Mouse (Mus musculus): ENCODE results near the gene Myo1h. TPM values are rescaled to one million over a fixed set of nuclear protein-coding genes. Genes with fewer than 3 reads are reported as not detected.
A peak's percentile ranks its signal among the peaks of the same experiment; 100 is the strongest.

The Myo1h gene
- polyA plus RNA-seq, 1 experiment from 2014 or later = 0.45 TPM

DNA sequence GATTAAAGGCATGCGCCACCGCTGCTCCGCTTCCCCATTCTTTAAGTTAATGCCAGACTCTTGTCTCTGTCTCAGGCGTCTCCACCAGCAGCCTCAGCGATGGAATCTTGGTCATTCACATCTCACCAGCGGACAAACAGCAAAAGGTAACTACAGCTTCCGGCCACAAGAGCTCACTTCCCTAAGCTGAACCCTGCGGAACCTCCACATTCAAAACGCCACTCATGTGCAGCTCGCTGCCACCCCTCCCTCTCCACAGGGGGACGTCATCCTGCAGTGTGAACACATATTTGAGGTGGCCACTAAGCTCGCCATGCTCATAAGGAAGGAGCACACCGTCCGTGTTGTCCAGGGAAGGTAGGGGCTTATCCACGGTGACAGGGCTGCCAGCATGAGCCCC lies 72.0 kb downstream of the Myo1h start:
- ATAC-seq (replicated peaks; ENCODE audit: low FRiP score) (no peak), DNase-seq (ENCODE audit: low spot score) (no peak)
- no peak overlapping the region for H3K4me2 ChIP-seq
- no peak overlapping the region for H3K9ac ChIP-seq (ENCODE audit: low read depth, low read length)
- H3K36me3 ChIP-seq (ENCODE audit: control insufficient read depth, insufficient read depth, low read length) = peaks cover 21% of the 10 kb centered on the region
- peaks cover 10% of the 10 kb centered on the region for H3K4me1 ChIP-seq (replicated peaks; ENCODE audit: control insufficient read depth, insufficient read depth, low read length)
- H3K27ac ChIP-seq (ENCODE audit: low read depth, low read length) = no peak overlapping the region
- H3K9me3 ChIP-seq (ENCODE audit: control insufficient read depth, low read length) = no peaks in the 10 kb centered on the region
- no peaks in the 10 kb centered on the region for H3K27me3 ChIP-seq (replicated peaks; ENCODE audit: control insufficient read depth, insufficient read depth, low read length)
- H3K4me3 ChIP-seq (ENCODE audit: low read depth, low read length) = no peak overlapping the region
- 78% methylated on average over 15 of the region's 15 CpGs for WGBS

DNA sequence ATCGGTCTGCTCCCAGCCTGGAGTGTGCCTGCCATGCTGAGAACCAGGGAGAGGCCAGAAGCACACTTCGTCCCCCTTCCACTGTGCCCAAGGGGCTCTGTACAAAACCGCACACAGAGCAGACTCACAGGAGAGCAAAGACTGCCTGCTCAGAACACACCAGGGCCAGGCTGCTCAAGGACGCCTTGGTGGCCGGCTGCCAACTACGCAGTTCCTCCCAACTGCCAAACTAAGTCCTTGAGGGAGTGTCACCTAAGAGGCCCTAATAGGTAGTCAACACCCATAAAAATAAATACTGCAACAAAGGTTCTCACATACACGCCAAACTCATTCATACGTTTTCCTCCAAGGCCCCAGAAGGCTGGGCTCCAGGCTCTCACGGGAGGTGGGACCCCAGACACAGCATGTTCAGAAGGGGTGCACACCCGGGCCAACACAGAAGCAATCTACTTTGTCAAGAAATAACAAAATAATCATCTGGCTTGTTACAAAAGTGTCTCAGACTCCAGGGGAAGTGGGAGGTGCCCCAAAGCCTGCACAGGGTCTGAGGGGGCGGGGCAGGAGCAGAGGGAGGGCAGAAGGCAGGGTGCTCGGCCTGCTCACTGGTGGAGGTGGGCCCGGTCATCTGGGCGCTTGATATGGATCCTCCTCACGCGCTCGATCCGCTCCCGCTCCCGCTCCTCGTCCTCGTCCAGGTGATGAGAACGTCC lies 76.2 kb downstream of the Myo1h start:
- Histone ChIP-seq H3K4me2 (no peak overlapping the region), H3K36me3 (ENCODE audit: control insufficient read depth, insufficient read depth, low read length) (peaks cover 51% of the 10 kb centered on the region), H3K9me3 (ENCODE audit: control insufficient read depth, low read length) (no peaks in the 10 kb centered on the region), H3K4me1 (replicated peaks; ENCODE audit: control insufficient read depth, insufficient read depth, low read length) (peaks cover 9% of the 10 kb centered on the region), H3K27ac (ENCODE audit: low read depth, low read length) (no peak overlapping the region), H3K27me3 (replicated peaks; ENCODE audit: control insufficient read depth, insufficient read depth, low read length) (no peaks in the 10 kb centered on the region), H3K9ac (ENCODE audit: low read depth, low read length) (no peak overlapping the region), H3K4me3 (ENCODE audit: low read depth, low read length) (no peak overlapping the region)
- 90% methylated on average over 23 of the region's 23 CpGs for WGBS
- ATAC-seq (replicated peaks; ENCODE audit: low FRiP score) (no peak), DNase-seq (ENCODE audit: low spot score) (no peak)

GRCm38 (mm10) chr5:114368121-114368520 lies 79.2 kb downstream of the Myo1h start:
- no peak for ATAC-seq (replicated peaks; ENCODE audit: low FRiP score)

DNA sequence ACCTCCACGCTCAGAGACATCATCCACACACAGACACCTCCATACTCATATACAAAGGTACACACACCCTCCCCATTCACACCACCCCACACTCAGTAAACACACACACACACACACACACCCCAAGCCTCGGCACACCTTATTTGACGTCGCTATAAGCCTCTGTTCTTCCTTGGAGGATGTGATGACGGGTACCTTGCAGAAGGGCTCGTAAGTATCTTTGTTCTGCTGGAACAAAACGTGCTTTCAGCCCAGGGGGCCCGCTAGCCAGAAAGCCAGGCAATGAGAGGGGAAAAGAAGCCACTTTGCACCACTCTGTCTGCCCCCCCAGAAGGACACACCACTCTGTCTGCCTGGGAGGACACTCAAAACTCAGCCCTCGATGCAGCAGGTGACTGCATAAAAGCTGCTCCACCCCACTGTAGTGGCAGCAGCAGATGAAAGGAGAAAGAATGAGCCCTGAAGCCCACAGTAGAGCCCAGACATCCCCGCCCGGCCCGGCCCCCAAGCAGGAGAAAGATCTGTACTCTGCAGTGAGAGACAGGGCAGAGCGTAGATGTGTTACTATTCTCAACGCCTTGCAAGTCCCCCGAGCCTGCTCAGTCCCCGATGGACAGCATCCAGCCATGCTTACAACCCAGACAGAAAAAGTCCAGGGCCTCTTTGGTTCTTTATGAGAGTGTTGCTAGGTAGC lies 80.0 kb downstream of the Myo1h start:
- H3K4me2 ChIP-seq = no peak overlapping the region
- peaks cover 46% of the 10 kb centered on the region for H3K4me1 ChIP-seq (replicated peaks; ENCODE audit: control insufficient read depth, insufficient read depth, low read length)
- no peaks in the 10 kb centered on the region for H3K27me3 ChIP-seq (replicated peaks; ENCODE audit: control insufficient read depth, insufficient read depth, low read length)
- no peaks in the 10 kb centered on the region for H3K9me3 ChIP-seq (ENCODE audit: control insufficient read depth, low read length)
- no peak overlapping the region; the same call in 1 of the 2 replicates for H3K27ac ChIP-seq (ENCODE audit: low read depth, low read length)
- no peak overlapping the region for H3K4me3 ChIP-seq (ENCODE audit: low read depth, low read length)
- no peak for DNase-seq (ENCODE audit: low spot score)
- H3K9ac ChIP-seq (ENCODE audit: low read depth, low read length) = no peak overlapping the region
- 90% methylated on average over 16 of the region's 16 CpGs for WGBS
- peaks cover 50% of the 10 kb centered on the region for H3K36me3 ChIP-seq (ENCODE audit: control insufficient read depth, insufficient read depth, low read length)
- ATAC-seq (replicated peaks; ENCODE audit: low FRiP score) = no peak

More at GRCm38 (mm10) chr5:114368121-114368520, 79.2 kb downstream of the Myo1h start:
- Histone ChIP-seq H3K9me3 (ENCODE audit: control insufficient read depth, low read length) (no peaks in the 10 kb centered on the region), H3K27me3 (replicated peaks; ENCODE audit: control insufficient read depth, insufficient read depth, low read length) (no peaks in the 10 kb centered on the region), H3K36me3 (ENCODE audit: control insufficient read depth, insufficient read depth, low read length) (peaks cover 47% of the 10 kb centered on the region), H3K4me3 (ENCODE audit: low read depth, low read length) (no peak overlapping the region), H3K9ac (ENCODE audit: low read depth, low read length) (no peak overlapping the region), H3K27ac (ENCODE audit: low read depth, low read length) (no peak overlapping the region), H3K4me1 (replicated peaks; ENCODE audit: control insufficient read depth, insufficient read depth, low read length) (peaks cover 38% of the 10 kb centered on the region), H3K4me2 (no peak overlapping the region)
- WGBS = 89% methylated on average over 14 of the region's 14 CpGs
- DNase-seq (ENCODE audit: low spot score) = no peak

GRCm38 (mm10) chr5:114369921-114370320 lies 81.0 kb downstream of the Myo1h start:
- H3K9ac ChIP-seq (ENCODE audit: low read depth, low read length) = no peak overlapping the region
- no peak for ATAC-seq (replicated peaks; ENCODE audit: low FRiP score)
- no peak overlapping the region for H3K4me3 ChIP-seq (ENCODE audit: low read depth, low read length)
- H3K4me2 ChIP-seq = no peak overlapping the region
- H3K36me3 ChIP-seq (ENCODE audit: control insufficient read depth, insufficient read depth, low read length) = peaks cover 47% of the 10 kb centered on the region
- H3K27me3 ChIP-seq (replicated peaks; ENCODE audit: control insufficient read depth, insufficient read depth, low read length) = no peaks in the 10 kb centered on the region
- peaks cover 56% of the 10 kb centered on the region for H3K4me1 ChIP-seq (replicated peaks; ENCODE audit: control insufficient read depth, insufficient read depth, low read length)
- DNase-seq (ENCODE audit: low spot score) = no peak
- H3K9me3 ChIP-seq (ENCODE audit: control insufficient read depth, low read length) = no peaks in the 10 kb centered on the region
- WGBS = 81% methylated on average over 9 of the region's 9 CpGs
- H3K27ac ChIP-seq (ENCODE audit: low read depth, low read length) = peak overlapping the region; percentile 45

- H3K27me3 ChIP-seq (replicated peaks; ENCODE audit: control insufficient read depth, insufficient read depth, low read length) = no peaks in the 10 kb centered on the region
- DNase-seq (ENCODE audit: low spot score) (no peak), ATAC-seq (replicated peaks; ENCODE audit: low FRiP score) (no peak)
- peaks cover 46% of the 10 kb centered on the region for H3K36me3 ChIP-seq (ENCODE audit: control insufficient read depth, insufficient read depth, low read length)
- peak overlapping the region; percentile 37 for H3K4me2 ChIP-seq
- peak overlapping the region; percentile 69; the same call in 1 of the 2 replicates for H3K27ac ChIP-seq (ENCODE audit: low read depth, low read length)
- WGBS = 60% methylated on average over 9 of the region's 9 CpGs
- H3K9ac ChIP-seq (ENCODE audit: low read depth, low read length) = peak overlapping the region; percentile 41; the same call in 1 of the 2 replicates
- H3K4me1 ChIP-seq (replicated peaks; ENCODE audit: control insufficient read depth, insufficient read depth, low read length) = peaks cover 61% of the 10 kb centered on the region
- H3K9me3 ChIP-seq (ENCODE audit: control insufficient read depth, low read length) = no peaks in the 10 kb centered on the region
- no peak overlapping the region for H3K4me3 ChIP-seq (ENCODE audit: low read depth, low read length)
Observed at GRCm38 (mm10) chr5:114370371-114370776, 81.4 kb downstream of the Myo1h start.

- Histone ChIP-seq H3K36me3 (ENCODE audit: control insufficient read depth, insufficient read depth, low read length) (peaks cover 47% of the 10 kb centered on the region), H3K4me2 (peak overlapping the region; percentile 37), H3K9me3 (ENCODE audit: control insufficient read depth, low read length) (no peaks in the 10 kb centered on the region), H3K27me3 (replicated peaks; ENCODE audit: control insufficient read depth, insufficient read depth, low read length) (no peaks in the 10 kb centered on the region), H3K9ac (ENCODE audit: low read depth, low read length) (peak overlapping the region; percentile 41; the same call in 1 of the 2 replicates), H3K27ac (ENCODE audit: low read depth, low read length) (peak overlapping the region; percentile 69), H3K4me3 (ENCODE audit: low read depth, low read length) (no peak overlapping the region), H3K4me1 (replicated peaks; ENCODE audit: control insufficient read depth, insufficient read depth, low read length) (peaks cover 69% of the 10 kb centered on the region)
- 19% methylated on average over 3 of the region's 3 CpGs for WGBS
- ATAC-seq (replicated peaks; ENCODE audit: low FRiP score) (peak; percentile 75), DNase-seq (ENCODE audit: low spot score) (peak; percentile 54)
Observed at GRCm38 (mm10) chr5:114371331-114371730, 82.4 kb downstream of the Myo1h start.

- peak overlapping the region; percentile 4 for H3K9ac ChIP-seq (ENCODE audit: low read depth, low read length)
- H3K4me1 ChIP-seq (replicated peaks; ENCODE audit: control insufficient read depth, insufficient read depth, low read length) = peaks cover 73% of the 10 kb centered on the region
- H3K27ac ChIP-seq (ENCODE audit: low read depth, low read length) = peak overlapping the region; percentile 69
- 0 out of 2 replicates have a peak, but pooled peaks have one; percentile 0 for ATAC-seq (replicated peaks; ENCODE audit: low FRiP score)
- no peak overlapping the region for H3K4me3 ChIP-seq (ENCODE audit: low read depth, low read length)
- no peaks in the 10 kb centered on the region for H3K9me3 ChIP-seq (ENCODE audit: control insufficient read depth, low read length)
- 30% methylated on average over 25 of the region's 25 CpGs for WGBS
- peak overlapping the region; percentile 37 for H3K4me2 ChIP-seq
- peaks cover 44% of the 10 kb centered on the region for H3K36me3 ChIP-seq (ENCODE audit: control insufficient read depth, insufficient read depth, low read length)
- DNase-seq (ENCODE audit: low spot score) = no peak
- H3K27me3 ChIP-seq (replicated peaks; ENCODE audit: control insufficient read depth, insufficient read depth, low read length) = no peaks in the 10 kb centered on the region
Observed at GRCm38 (mm10) chr5:114371731-114372473, 82.9 kb downstream of the Myo1h start.

All from liver, embryonic 11.5 days (tissue).